Mouse (Mus musculus): Measurements from ENCODE around the gene Ntmt1.

Ntmt1 gene

DNA sequence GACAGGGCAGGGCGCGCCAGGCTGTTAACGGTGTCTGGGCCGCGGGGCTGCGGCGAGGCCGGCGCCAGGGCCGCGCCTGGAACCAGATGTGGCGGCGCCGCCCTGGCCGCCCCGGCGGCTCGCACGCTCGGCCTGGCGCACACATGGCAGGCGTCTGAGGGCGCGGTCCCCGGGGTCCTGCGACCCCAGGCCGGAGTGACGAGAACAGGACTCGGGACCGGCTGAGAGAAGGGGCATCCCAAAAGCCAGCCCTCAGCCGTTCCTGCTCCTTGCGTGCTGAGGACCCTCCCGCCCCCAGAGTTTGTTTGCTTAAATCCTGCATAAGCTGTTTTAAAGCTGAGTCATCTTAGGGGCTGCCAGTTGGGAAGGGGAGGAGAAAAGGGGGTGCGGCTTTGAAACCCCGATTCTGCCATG, 57.3 kb downstream of the Ntmt1 start:
- no peak for DNase-seq (ENCODE audit: low read depth, low spot score)

- no peak for DNase-seq (ENCODE audit: low read depth, low spot score)
Measured at GRCm38 (mm10) chr2:30865426-30865825, 57.8 kb downstream of the Ntmt1 start.

DNA sequence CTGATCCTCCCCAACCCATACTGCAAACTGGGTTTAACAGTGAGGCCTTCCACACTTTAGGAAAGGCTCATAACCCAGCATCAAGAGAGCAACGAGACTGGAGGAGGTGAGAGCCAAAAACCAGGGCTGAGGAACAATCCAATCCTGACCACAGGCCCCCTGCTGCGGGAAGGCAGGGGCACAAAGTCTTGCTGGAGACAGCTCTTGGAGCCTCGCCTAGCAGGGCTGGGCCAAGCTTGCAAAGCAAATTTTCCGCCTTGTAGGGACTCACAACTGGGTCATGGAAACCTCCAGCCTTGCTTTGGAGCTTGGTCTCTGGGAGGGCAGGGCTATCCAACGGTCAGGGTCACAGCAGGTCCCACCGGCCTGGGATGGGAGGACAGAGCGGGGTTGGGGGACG, 63.2 kb downstream of the Ntmt1 start:
- no peak for DNase-seq (ENCODE audit: low read depth, low spot score)

Measured in telencephalon, adult 2 months (tissue).